Mouse (Mus musculus): ENCODE results near the gene Eri2.

- no peak for TF ChIP-seq CTCF (conservative IDR thresholded peaks at IDR 0.05; ENCODE audit: insufficient read depth, insufficient read length, low read depth, low read length)
- no peak for TF ChIP-seq POLR2A (IDR thresholded peaks at IDR 0.05; ENCODE audit: low read depth, low read length)
Observed at GRCm38 (mm10) chr7:119748761-119749160, 45.1 kb downstream of the Eri2 start.

Data from kidney, adult 2 months (tissue).